Comparison of ENCODE assay signal across 9 mouse cellular contexts in genomic region chr5:143056191-143056880, GRCm38 (mm10). TPM values are rescaled to one million over a fixed set of nuclear protein-coding genes. Genes with fewer than 3 reads are reported as not detected.
DNase-seq lines count a peak whose midpoint lies in the region; ATAC-seq and TF ChIP-seq lines count a peak whose summit lies in the region.
"Had no signal": no experiment of that assay in that cellular context is flagged by ENCODE, and none has a peak within 500 bp of the region (broad histone marks: within the 10 kb centered on the region; RNA-seq: fewer than 3 reads in every experiment).

No protein-coding gene starts in this region.

- peaks cover under 1% of the 10 kb centered on the region; the same call in 1 of the 2 replicates for H3K4me1 ChIP-seq in kidney, adult 2 months (ENCODE audit: control insufficient read depth, insufficient read depth, low read length)
- peaks cover 20% of the 10 kb centered on the region for H3K4me1 ChIP-seq in bone marrow, adult 2 months (ENCODE audit: control insufficient read depth, insufficient read depth, low read length)
- H3K4me1 ChIP-seq in midbrain, postnatal 0 days (ENCODE audit: insufficient read depth, low read length) = peaks cover 10% of the 10 kb centered on the region; the same call in 1 of the 2 replicates
- H3K4me1 ChIP-seq: limb, embryonic 12.5 days had no signal

- H3K27ac ChIP-seq in kidney, adult 2 months (ENCODE audit: insufficient read depth, low read depth, low read length) = peak overlapping the region; percentile 86
- peak overlapping the region; percentile 61; the same call in 1 of the 2 replicates for H3K27ac ChIP-seq in bone marrow, adult 2 months (ENCODE audit: control insufficient read depth, insufficient read depth, low read depth, low read length, poor library complexity)
- H3K27ac ChIP-seq in midbrain, postnatal 0 days (ENCODE audit: low read depth, low read length) = no peak overlapping the region
- H3K27ac ChIP-seq: limb, embryonic 12.5 days had no signal

- H3K9me3 ChIP-seq in midbrain, postnatal 0 days (ENCODE audit: low read length) = no peaks in the 10 kb centered on the region
- H3K9me3 ChIP-seq: limb, embryonic 12.5 days had no signal

- no peak for ATAC-seq in midbrain, postnatal 0 days (ENCODE audit: low FRiP score)

- H3K4me3 ChIP-seq in kidney, adult 2 months (ENCODE audit: insufficient read depth, low read depth, low read length) = no peak overlapping the region
- H3K4me3 ChIP-seq in bone marrow, adult 2 months (replicated peaks; ENCODE audit: control insufficient read depth, low read depth, low read length) = no peak overlapping the region
- H3K4me3 ChIP-seq in midbrain, postnatal 0 days (ENCODE audit: low read depth, low read length) = no peak overlapping the region
- H3K4me3 ChIP-seq: limb, embryonic 12.5 days had no signal

- TF ChIP-seq POLR2A in kidney, adult 2 months (IDR thresholded peaks at IDR 0.05; ENCODE audit: low read depth, low read length) = no peak
- no peak for TF ChIP-seq POLR2A in bone marrow, adult 2 months (IDR thresholded peaks at IDR 0.05; ENCODE audit: borderline replicate concordance, control insufficient read depth, low read depth, low read length)

- 35% methylated on average over 4 of the region's 4 CpGs for WGBS in kidney, adult 2 months
- 76% methylated on average over 4 of the region's 4 CpGs for WGBS in bone marrow, adult 2 months
- WGBS in midbrain, postnatal 0 days = 82% methylated on average over 4 of the region's 4 CpGs

- DNase-seq in kidney, adult 2 months = peak; percentile 82
- DNase-seq in kidney, adult 18-20 months = no peak
- DNase-seq in heart, postnatal 4 days = peak; percentile 54
- DNase-seq in lung, postnatal 25 days (ENCODE audit: low spot score) = peak; percentile 72
- DNase-seq in midbrain, postnatal 0 days (ENCODE audit: low spot score) = no peak
- DNase-seq in cerebellum, adult 11-12 months = no peak
- no peak for DNase-seq in right cerebral cortex, postnatal 25 days

- 0 out of 2 replicates have a peak, but pooled peaks cover 2% of the 10 kb centered on the region for H3K36me3 ChIP-seq in kidney, adult 2 months (ENCODE audit: control insufficient read depth, insufficient read depth, low read length)
- no peaks in the 10 kb centered on the region; the same call in 1 of the 2 replicates for H3K36me3 ChIP-seq in midbrain, postnatal 0 days (ENCODE audit: insufficient read depth, low read length)

- H3K9ac ChIP-seq in midbrain, postnatal 0 days (replicated peaks; ENCODE audit: low read length, poor library complexity, severe bottlenecking) = no peak overlapping the region
- H3K9ac ChIP-seq: limb, embryonic 12.5 days had no signal

- H3K27me3 ChIP-seq in kidney, adult 2 months (replicated peaks; ENCODE audit: control insufficient read depth, insufficient read depth, low read length) = no peaks in the 10 kb centered on the region
- no peaks in the 10 kb centered on the region for H3K27me3 ChIP-seq in midbrain, postnatal 0 days (ENCODE audit: insufficient read depth, low read length)
- H3K27me3 ChIP-seq: limb, embryonic 12.5 days had no signal

- H3K4me2 ChIP-seq in midbrain, postnatal 0 days (ENCODE audit: low read depth, low read length, poor library complexity, severe bottlenecking) = no peak overlapping the region
- H3K4me2 ChIP-seq: limb, embryonic 12.5 days had no signal

- TF ChIP-seq CTCF in kidney, adult 2 months (conservative IDR thresholded peaks at IDR 0.05; ENCODE audit: insufficient read depth, insufficient read length, low read depth, low read length) = no peak
- no peak for TF ChIP-seq CTCF in bone marrow, adult 2 months (IDR thresholded peaks at IDR 0.05; ENCODE audit: control insufficient read depth, insufficient read depth, low read length)
- no peak for TF ChIP-seq CTCF in midbrain, postnatal 0 days (IDR thresholded peaks at IDR 0.05)

RNA-seq across cellular contexts. Expression of gene Rnf216, which starts 56.5 kb away (rescaled TPM):
- polyA plus RNA-seq in kidney, adult 2 months (2012; rRNA removed) = 22.7 and 23.5 TPM in 2 replicates
- 17.5 and 28.5 TPM in 2 replicates for polyA plus RNA-seq in bone marrow, adult 2 months (2011; ENCODE audit: insufficient read depth, insufficient read length, low replicate concordance, missing spikeins)
- 10 to 100 TPM; 28.9 to 32.2 TPM for total RNA-seq in heart, postnatal 4 days (2021)
- 37.0 and 40.7 TPM in 2 replicates for total RNA-seq in midbrain, postnatal 0 days (2014; rRNA removed)
- polyA plus RNA-seq in midbrain, postnatal 0 days (2015; fragmentation: Nextera tagmentation; extraction: Ambion mirVana) = 22.1 and 27.5 TPM in 2 replicates

Comparison
In these comparisons a context has a peak if more than half of its experiments do, and no peak if none do; other contexts are left out.
1. DNase-seq: peak in kidney, adult 2 months (single experiment), heart, postnatal 4 days (single experiment) and lung, postnatal 25 days (single experiment); none in kidney, adult 18-20 months (single experiment), midbrain, postnatal 0 days (single experiment), cerebellum, adult 11-12 months (single experiment) and right cerebral cortex, postnatal 25 days (single experiment).